Mouse (Mus musculus) olfactory bulb, adult 2 months (tissue): ENCODE measurements at regions not wholly inside any gene's neighbourhood (a gene's known extent, or its start where the extent isn't known, plus 50 kb on each side); places are given as distances from the start of the nearest gene placed in this dataset.

Source experiments
- H3K27ac ChIP-seq: fragments of 200-500 bp; 2 replicates; pipeline ENCODE4 v1.5.1; 2012; ENCODE audit warnings: low read depth, low read length; ENCODE audit not compliant: insufficient read depth
- H3K4me1 ChIP-seq: fragments of 200-500 bp; 2 replicates; pipeline ENCODE4 v1.6.1; 2012; ENCODE audit warnings: low read length; ENCODE audit not compliant: control insufficient read depth, insufficient read depth
- H3K4me3 ChIP-seq: fragments of 200-500 bp; 2 replicates; pipeline ENCODE4 v1.5.1; 2012; ENCODE audit warnings: mild to moderate bottlenecking, low read depth, low read length, moderate library complexity; ENCODE audit not compliant: insufficient read depth
- CTCF ChIP-seq: fragments of 200-500 bp; IDR thresholded peaks from 2 replicates; pipeline ENCODE4 v1.5.1; 2012; ENCODE audit warnings: low read depth, mild to moderate bottlenecking, low read length, moderate library complexity; ENCODE audit not compliant: insufficient read depth
- POLR2A ChIP-seq: fragments of 200-500 bp; IDR thresholded peaks from 2 replicates; pipeline ENCODE4 v1.6.1; 2012; ENCODE audit warnings: mild to moderate bottlenecking, low read depth, low read length, moderate library complexity; ENCODE audit not compliant: insufficient read depth
- WGBS: fragments of 180-500 bp; shearing (Covaris S2); methylation state at CpG from one replicate; pipeline ENCODE4 v1.1.7; 2018; 5-methylcytosine and 5-hydroxymethylcytosine counted together

- no peaks in the 10 kb centered on the region for H3K4me1 ChIP-seq
- H3K4me3 ChIP-seq, result no peak overlapping the region
- H3K27ac ChIP-seq, result no peak overlapping the region
- WGBS, result 84% methylated on average over 3 of the region's 3 CpGs
- no peak for TF ChIP-seq POLR2A
- no peak for TF ChIP-seq CTCF
Observed at GRCm38 (mm10) chr9:33240914-33241635, 605.1 kb downstream of the Ets1 start.

GRCm38 (mm10) chr9:33246932-33247331 lies 610.9 kb downstream of the Ets1 start:
- H3K27ac ChIP-seq, result no peak overlapping the region
- no peak overlapping the region for H3K4me3 ChIP-seq
- 43% methylated on average over 2 of the region's 2 CpGs for WGBS
- TF ChIP-seq CTCF (no peak), POLR2A (no peak)
- no peaks in the 10 kb centered on the region for H3K4me1 ChIP-seq

GRCm38 (mm10) chr9:33258241-33258640 lies 622.2 kb downstream of the Ets1 start:
- TF ChIP-seq POLR2A (no peak), CTCF (no peak)
- WGBS, result 48% methylated on average over 6 of the region's 6 CpGs

GRCm38 (mm10) chr9:33260171-33260570 lies 624.1 kb downstream of the Ets1 start:
- Histone ChIP-seq H3K27ac (no peak overlapping the region), H3K4me3 (no peak overlapping the region), H3K4me1 (no peaks in the 10 kb centered on the region)
- TF ChIP-seq POLR2A (no peak), CTCF (no peak)
- WGBS, result 22% methylated on average over 4 of the region's 4 CpGs

More at GRCm38 (mm10) chr9:33258241-33258640, 622.2 kb downstream of the Ets1 start:
- Histone ChIP-seq H3K27ac (no peak overlapping the region), H3K4me1 (no peaks in the 10 kb centered on the region), H3K4me3 (no peak overlapping the region)

- no peak for TF ChIP-seq CTCF
- TF ChIP-seq POLR2A, result no peak
- Histone ChIP-seq H3K4me3 (no peak overlapping the region), H3K4me1 (no peaks in the 10 kb centered on the region), H3K27ac (no peak overlapping the region)
- WGBS, result 74% methylated on average over 5 of the region's 5 CpGs
Observed at GRCm38 (mm10) chr9:33289381-33289780, 653.4 kb downstream of the Ets1 start.

GRCm38 (mm10) chr9:33292116-33292515 lies 656.1 kb downstream of the Ets1 start:
- TF ChIP-seq POLR2A (no peak), CTCF (no peak)
- H3K27ac ChIP-seq, result no peak overlapping the region
- no peak overlapping the region for H3K4me3 ChIP-seq
- 0 out of 2 replicates have a peak, but pooled peaks cover 2% of the 10 kb centered on the region for H3K4me1 ChIP-seq

- Histone ChIP-seq H3K27ac (no peak overlapping the region), H3K4me3 (no peak overlapping the region), H3K4me1 (0 out of 2 replicates have a peak, but pooled peaks cover 2% of the 10 kb centered on the region)
- 35% methylated on average over 2 of the region's 2 CpGs for WGBS
- TF ChIP-seq CTCF, result no peak
- TF ChIP-seq POLR2A, result no peak
Observed at GRCm38 (mm10) chr9:33295925-33296324, 659.9 kb downstream of the Ets1 start.

GRCm38 (mm10) chr9:33319525-33320025 lies 683.6 kb downstream of the Ets1 start:
- Histone ChIP-seq H3K4me3 (no peak overlapping the region), H3K27ac (no peak overlapping the region), H3K4me1 (no peaks in the 10 kb centered on the region)
- TF ChIP-seq CTCF (no peak), POLR2A (no peak)
- 83% methylated on average over 1 of the region's 1 CpGs for WGBS

GRCm38 (mm10) chr9:33327722-33328121 lies 691.7 kb downstream of the Ets1 start:
- WGBS, result 88% methylated on average over 2 of the region's 2 CpGs
- Histone ChIP-seq H3K4me1 (no peaks in the 10 kb centered on the region), H3K4me3 (no peak overlapping the region), H3K27ac (no peak overlapping the region)
- TF ChIP-seq CTCF (no peak), POLR2A (no peak)

- Histone ChIP-seq H3K27ac (no peak overlapping the region), H3K4me1 (no peaks in the 10 kb centered on the region), H3K4me3 (no peak overlapping the region)
- no peak for TF ChIP-seq CTCF
- no peak for TF ChIP-seq POLR2A
Observed at GRCm38 (mm10) chr9:33350258-33350657, 714.2 kb downstream of the Ets1 start.
